Mouse (Mus musculus): Measurements from ENCODE around the gene Smarca4.
A peak's percentile ranks its signal among the peaks of the same experiment; 100 is the strongest.
"Not testable (repeated sequence)": the region's sequence is repeated elsewhere in the genome, so short reads cannot be mapped to it uniquely, and the experiment has no call there.

Smarca4 gene

DNA sequence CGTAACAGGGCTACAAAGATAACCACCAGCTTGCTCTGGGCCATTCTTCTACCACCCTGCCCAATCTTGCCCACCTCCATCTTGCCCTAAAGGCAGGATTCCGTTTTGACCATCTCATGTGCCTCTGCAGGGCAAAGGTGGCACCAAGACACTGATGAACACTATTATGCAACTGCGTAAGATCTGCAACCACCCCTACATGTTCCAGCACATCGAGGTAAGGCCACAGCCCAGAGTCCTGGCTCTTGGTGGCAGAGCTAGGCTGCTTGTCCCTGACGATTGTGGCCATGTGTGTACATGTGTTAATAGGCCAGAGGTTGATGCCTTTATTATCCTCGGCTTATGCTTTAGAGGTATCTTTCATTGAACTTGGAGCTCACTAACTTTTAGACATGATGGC is 54.4 kb downstream of the Smarca4 start:
- DNase-seq = no peak

DNA sequence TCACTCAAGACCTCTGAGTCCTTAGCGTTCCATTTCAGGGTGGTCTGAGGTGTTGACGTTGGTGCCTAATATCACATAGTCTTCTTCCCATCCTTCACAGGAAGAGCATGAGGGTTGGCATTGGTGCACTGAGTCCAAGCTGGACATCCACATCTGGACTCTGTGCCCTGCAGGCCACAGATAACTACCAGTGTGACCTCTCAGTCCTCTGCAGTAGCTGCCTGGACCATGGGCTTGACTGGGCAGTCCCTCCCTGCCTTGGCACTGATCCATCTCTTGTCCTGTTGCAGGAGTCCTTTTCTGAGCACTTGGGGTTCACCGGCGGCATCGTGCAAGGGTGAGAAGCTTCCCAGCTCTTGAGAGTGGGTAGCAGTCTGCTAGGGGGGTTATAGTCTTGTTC is 55.8 kb downstream of the Smarca4 start:
- no peak for DNase-seq

DNA sequence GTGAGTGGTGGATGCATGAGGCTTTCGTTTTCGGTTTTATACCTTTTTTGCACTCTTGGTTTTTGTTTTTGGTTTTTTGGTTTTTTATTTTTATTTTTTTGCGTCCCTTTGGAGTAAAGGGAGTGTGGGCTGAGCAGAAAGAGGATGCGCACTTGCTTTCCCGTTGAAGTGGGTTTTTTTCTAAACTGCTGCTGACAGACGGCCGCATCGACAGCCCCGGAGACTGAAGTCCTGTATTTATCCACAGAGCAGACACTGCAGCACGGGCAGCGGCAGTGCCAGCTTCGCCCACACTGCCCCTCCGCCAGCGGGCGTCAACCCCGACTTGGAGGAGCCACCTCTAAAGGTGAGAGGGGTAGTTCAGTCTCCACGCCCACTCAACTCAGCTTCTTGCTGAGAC is 61.7 kb downstream of the Smarca4 start:
- no peak for DNase-seq

DNA sequence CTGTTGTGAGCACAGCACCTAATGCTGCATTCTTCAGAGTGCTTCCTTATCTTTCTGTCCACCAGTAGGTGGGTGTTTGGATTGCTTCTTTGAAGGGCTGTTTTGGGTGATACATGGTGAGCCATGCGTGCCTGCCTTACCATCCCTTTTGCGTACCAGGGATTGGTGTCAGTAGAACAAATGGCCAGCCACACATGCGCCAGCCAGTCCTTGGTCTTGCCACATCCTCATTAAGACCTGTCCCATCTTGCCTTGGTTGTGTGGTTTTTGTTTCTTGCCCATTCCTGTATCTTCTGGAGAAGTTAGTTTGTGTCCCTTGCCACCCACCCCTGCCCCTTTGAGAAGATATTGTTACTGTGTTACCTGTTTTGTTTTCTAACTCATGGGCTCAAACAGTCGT is 64.5 kb downstream of the Smarca4 start:
- DNase-seq = no peak

DNA sequence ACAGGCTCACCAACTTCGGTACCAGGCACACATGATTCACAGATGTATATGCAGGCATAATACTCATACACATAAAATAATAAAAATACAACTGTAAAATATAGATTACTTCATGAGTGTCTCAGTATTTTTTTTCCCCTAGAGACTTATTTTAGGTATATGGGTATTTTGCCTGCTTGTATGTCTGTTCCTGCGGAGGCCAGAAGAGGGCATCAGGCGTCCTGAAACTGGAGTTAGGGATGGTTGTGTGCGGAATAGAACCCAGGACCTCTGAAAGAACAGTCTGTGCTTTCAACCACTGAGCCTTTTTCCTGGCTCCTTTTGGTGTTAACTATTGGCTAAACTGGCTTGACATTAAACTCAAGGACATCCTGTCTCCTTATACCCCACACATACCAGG is 66.9 kb downstream of the Smarca4 start:
- DNase-seq = no peak

DNA sequence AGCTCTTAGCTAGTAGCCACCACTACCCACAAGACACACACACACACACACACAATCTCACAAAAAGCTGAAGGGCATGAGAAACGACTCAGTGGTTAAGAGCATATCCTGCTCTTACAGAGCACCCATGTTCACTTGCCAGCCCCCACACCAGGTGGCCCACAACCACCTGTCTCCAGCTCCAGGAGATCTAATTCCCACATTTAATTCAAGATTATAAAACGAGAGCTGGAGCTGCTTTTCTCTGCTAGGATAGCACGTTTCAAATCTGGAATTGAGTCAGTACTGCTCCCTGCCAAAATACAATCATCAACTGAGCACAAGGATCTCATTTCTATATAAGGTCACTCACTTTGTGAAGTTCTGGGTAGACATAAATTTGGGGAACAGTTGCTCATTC is 67.9 kb downstream of the Smarca4 start:
- DNase-seq = no peak

DNA sequence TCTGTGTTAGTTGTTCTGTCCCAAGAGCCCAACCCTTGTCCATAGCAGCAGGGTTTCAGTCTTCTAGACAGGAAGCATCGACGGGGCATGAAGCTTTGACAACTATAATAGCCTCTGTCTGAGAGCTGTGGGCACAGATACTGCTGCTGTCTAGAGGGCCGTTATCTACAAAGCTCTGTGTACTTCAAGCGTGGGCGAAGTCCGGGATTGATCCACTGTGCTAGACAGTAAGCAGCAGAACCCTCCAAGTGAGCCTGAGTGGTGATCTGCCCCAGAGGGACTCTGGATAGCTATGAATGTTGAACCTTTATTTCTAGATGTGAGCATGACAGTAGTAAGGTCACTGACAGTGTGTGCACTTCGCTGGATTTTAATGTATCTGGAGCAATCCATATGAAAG is 72.6 kb downstream of the Smarca4 start:
- DNase-seq = no peak

DNA sequence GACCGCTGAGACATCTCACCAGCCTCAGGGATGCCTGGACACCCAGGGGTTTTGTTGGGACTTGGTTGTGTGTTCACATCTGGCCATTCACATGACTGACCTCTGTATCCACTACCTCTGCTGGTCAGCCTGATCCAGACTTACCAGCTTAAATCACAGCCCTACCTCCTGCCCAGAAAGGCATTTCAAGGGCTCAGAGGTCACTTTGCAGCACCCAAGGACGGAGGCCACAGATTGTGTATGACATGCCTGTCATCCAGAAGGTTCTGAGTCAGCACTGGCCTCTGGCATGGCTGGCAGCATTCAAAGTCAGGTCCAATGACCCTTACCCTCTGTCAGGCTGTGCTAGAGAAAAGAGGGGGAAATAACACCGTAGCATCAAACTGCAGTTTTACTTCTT is 74.1 kb downstream of the Smarca4 start:
- DNase-seq = no peak

DNA sequence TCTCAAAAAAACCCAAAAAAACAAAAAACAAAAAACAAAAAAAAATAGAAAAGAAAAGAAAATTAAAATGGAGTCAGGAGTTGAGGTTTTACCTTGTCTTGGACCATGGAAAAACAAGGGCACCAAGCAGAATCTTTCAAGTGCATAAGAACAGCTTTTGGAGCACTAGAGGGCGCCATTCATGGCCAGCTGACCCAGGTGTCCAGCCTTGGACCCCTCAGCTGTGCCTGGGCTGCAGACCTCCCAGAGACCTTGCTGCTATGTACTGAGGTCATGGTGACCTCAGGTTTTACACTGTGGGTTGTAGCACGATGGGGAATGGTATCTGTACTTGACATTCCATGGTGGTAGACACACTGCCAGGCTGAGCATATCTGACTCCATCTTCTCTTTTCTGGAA is 75.9 kb downstream of the Smarca4 start:
- DNase-seq = peak; percentile 38

DNA sequence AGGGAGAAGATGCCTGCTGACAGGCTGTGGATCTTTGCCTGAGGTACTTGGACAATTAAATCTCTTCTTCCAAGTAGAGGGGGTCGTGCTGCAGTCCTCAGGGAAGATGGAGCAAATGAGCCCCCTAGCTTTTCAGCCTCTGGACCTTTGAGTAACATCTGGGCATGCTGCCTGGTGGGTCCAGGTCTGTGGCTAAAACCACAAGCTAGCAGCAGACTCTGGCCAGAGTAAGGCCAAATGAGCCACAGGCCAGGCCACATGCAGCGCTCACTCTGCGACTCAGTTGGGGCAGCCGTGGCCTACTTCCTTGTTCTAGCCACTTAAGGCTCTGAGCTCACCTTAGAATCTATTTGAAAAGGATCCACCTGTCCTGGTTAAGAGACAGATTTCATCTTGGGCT is 76.5 kb downstream of the Smarca4 start:
- DNase-seq = no peak

DNA sequence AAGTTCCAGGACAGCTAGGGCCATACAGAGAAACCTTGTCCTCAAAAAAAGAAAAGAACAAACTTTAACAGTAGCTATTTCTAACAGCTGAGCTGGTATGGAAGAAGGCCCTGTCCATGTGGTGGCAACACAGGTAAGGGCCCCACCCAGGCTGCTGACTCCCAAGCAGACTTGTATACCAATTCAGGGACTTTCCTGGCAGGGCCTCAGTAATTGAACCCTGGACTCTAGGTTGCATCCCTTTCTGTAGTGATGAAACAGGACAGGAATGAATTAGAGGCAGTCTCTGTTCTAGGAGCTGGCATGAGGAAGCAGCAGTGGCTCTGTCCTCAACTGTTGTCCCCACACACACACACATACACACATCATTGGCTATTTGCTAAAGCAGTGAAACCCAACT is 78.1 kb downstream of the Smarca4 start:
- DNase-seq = no peak

DNA sequence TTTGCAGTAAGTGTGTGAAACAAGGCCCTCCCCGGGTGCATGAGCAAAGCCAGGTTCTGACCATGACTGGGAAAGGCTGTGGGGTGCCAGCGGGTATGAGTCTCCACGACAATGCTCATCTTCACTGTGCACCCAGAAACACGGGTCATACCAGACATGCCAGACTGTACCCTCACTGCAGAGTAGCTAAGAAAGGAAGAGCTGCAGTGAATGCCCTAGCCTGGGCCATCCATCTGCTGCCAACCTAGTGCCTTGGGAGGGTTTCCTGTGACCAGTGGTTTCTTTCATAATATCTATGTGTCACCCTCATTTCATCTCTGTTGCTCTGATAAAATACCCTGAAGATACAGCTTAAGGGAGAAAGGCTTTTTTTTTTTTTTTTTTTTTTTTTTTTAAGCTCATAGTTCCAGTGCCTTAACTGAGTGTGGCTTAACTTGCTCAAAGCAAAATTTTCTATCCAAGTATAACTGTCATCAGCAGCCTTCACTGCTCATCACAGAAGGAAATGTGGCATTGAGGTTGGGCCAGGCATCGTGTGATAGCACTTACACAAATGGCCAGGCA is 79.3 kb downstream of the Smarca4 start:
- no peak for DNase-seq

DNA sequence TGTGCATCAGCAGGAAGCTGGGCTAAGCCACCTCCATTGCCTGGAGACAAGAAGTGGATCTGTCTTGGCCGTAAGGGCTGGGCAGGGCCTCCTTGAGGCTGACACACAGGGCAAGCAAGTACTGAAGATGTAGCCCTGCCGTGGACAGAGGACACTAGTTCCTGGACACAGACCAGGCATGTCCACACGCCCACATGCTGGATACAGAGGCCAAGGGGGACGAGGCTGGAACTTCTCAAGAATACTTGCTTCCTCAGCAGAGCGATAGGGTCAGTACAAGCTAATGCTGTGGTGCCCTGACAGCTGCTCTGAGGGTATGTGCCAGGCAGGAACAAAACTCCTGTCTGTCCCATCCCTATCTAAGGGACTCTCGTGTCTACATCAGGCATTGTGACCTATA is 81.2 kb downstream of the Smarca4 start:
- DNase-seq = no peak

DNA sequence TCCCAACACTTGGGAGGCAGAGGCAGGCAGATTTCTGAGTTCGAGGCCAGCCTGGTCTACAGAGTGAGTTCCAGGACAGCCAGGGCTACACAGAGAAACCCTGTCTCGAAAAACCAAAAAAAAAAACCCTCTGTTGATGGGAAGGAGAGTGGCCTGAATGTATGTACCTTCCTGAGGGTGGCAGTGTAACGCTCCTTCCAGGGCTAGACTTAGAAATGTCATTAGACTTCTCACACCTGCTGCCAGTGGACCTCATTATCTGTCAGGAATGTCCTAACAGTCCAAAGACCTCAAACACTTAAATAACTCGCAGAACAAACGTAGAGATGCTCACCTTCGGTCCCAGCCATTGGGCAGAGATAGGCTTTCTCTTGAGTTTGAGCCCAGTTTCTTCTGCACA is 83.3 kb downstream of the Smarca4 start:
- DNase-seq = not testable (repeated sequence)

DNA sequence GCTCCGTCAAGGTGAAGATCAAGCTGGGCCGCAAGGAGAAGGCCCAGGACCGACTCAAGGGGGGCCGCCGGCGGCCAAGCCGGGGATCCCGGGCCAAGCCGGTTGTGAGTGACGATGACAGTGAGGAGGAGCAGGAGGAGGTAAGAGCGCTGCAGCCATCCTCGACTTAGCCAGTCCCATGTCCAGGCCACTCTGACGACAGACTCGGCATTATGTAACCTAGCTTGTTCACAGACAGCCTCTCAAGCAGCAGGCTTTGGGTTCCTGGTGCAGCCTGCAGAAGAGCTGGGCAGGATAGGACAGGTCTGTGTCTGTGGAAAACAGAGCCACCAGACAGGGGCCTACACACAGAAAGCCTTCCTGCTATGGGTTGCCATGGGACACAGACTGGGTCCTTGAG is 85.1 kb downstream of the Smarca4 start:
- no peak for DNase-seq

DNA sequence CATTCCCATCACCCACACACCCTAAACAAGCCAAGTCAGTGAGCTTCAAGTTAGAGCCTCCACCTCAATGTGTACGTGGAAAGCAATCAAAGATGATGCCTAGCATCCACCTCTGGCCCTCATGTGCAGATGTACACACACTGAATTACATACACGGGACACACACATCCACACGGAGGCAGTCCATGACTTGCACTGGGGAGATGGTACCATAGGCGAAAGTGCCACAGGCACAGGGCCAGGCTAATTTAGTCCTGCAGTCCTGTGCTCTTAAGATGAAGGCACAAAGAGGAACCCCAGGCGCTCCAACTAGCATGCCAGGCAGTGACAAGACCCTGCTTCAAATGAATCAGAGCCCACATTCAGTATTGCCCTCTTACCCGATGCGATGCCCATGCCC is 87.5 kb downstream of the Smarca4 start:
- no peak for DNase-seq

DNA sequence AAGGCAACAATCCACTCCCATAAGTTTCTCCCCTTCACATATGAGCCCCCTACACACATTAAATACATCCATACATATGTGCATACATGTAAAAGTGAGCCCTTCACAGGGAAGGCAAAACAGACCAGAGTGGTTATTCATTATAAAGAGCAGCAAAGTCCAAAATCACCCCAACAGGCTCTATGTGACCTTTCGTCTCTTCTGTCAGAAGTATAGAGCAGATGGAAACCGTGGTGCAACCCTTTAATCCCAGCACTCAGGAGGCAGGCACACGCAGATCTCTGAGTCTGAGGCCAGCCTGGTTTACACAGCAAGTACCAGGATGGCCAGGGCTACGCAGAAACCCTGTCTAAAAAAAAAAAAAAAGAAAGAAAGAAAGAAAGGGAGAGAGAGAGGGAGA is 90.1 kb downstream of the Smarca4 start:
- DNase-seq = no peak

DNA sequence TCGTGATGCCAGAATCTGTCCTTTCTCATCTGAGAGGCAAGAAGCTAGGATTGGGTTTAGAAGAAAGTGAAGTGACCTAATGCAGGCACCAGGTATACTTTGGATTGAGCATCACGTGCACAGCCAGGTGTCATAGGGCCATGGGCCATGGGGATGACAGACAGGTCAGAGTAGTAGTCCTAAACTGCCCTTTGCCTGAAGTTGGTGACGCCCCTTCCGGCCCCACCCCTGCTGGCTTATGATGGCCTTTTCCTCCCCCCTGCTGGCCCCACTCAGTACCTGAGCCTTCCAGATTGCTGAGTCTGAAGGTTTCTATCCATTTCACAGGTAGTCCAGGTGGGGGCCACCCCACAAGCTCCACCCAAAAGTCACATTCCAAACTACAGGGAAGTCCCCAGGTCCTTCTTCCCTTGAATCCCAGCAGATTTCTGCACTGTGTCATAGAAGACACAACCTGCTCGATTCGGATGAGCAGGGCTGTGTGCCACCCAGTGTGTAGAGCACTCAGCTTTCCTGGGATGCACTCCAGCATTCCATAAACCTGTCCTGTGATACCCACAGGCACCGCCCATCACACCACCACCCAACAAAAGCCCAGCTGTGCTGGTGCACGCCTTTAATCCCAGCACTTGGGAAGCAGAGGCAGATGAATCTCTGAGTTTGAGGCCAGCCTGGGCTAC is 90.8 kb downstream of the Smarca4 start:
- no peak for DNase-seq

DNA sequence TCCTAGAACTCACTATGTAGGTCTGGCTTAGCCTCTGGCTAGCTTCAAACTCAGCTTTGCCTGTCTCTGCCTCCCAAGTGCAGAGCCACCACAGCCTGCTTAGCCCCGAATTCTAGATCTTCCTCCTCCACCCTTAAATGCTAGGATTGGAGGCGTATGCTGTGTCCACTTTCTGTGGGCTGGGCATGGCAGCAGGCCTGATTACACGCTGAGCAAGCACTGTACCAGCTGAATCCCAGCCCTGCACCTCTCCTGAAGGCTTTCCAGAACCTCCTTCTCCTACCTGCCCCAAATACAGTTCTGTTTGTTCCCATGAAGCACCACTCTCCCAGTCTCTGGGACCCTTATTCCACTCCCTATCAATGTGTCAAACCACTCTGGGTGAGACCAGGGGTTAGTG is 93.4 kb downstream of the Smarca4 start:
- DNase-seq = no peak

DNA sequence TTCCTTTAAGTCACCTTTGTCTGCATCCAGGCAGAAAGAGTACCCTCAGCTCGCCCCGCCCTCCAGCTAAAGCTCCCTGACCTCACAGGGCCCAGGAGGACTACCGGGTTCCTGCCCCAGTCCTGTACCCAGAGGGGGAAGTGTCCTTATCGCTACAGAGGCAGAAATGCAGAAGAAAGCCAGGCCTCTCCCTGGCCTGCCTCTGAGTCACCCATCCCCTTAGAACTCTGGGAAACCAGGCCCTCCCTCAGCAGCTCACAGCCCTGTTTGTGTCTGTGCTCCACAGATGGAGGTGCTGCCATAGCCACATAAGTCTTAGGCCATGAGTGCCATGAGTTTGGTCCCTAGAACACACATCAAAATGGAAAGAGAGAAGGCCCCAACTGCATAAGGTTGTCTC is 99.3 kb downstream of the Smarca4 start:
- peak; percentile 77 for DNase-seq

DNA sequence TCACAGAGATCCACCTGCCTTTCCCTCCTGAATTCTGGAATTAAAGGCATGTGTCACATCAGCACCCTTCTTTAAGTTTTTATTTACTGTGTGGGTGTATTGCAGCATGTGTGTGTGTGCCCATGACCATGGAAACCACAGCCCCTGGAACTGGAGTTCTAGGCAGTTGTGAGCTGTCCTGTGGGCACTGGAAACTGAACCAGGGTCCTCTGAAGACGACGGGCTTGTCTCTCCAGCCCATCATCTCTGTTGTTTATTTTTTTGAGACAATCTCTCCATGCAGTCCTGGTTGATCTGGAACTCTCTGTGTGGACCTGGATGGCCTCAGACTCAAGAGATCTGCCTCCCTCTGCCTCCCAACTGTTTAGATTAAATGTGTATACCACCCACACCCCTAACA is 101.0 kb downstream of the Smarca4 start:
- no peak for DNase-seq

DNA sequence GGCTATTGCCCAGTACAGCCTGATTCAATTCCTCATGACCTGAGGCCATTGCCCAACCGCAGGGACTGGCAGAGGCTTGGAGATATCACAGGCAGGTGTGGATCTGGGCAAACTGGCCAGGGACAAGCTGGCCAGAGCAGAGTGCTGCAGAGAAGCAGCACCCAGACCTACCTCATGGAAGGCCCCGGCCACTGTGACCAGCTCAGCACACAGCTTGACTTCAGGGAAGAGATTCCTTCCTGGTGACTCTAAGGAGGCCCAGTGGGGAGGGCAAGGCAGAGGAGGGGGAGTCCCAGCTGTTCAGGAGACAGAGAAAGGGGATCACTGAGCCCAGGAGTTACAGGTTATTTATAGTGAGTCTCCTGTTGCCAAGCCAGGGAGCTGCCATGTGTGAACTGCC is 105.1 kb downstream of the Smarca4 start:
- no peak for DNase-seq

DNA sequence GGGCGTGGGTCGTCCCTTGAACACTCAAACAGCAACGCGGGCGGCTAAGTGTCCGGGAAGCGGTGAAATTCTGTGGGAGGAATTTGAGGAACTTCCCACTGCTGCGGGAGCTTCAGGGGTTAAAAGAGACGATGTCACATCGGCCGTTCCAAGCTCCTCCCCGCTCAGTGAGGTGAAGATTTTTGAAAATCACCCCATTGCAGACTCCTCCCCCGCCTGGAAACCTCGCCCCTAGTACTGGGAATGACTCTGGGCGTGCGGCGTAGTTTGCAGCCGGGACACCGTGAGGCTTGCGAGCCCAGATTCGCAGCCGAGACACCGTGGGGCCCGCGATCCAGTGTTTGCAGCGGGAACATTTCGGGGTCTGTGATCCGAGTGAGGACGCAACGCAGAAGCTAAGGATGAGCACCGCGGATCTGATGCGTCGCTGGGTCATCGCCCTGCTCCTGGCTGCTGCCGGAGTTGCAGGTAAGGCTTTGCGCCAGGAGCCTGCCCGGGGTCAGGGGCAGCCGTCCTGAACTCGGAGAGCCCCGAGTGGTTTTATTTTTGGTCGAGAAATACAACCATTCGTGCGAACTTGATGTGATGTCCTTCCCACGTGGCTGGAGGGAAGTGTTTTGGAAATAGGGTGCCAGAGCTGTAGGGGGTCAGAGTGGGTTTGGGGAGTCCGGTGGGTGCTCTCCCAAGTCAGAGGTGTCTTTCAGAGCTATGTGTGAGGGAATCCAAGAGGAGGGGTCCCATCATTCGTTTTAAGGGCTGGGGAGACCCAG is 107.6 kb downstream of the Smarca4 start, which contains the start of gene Ldlr:
TSS of gene Ldlr (plus strand) at position 107 of the 770 bp plus-strand sequence.
- DNase-seq = peak; percentile 93

DNA sequence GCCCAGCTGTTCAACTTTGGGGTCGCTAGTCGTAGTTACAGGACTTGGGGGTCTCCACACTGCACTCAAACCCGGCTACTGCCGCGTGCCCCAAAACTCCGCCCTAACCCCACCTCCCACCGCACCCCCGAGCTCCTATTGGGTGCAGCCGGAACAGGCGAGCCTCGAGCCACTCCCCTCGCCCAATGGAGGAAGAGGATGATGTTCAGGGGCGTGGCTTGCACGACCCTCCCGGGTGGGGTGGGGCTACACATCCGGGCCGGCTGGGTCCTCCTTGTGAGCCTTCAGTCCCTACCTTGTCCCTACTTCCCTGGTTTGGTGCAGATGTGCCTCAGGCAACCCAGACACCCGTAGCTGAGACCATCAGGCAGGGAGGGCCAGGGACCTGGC is 108.2 kb downstream of the Smarca4 start:
- peak; percentile 97 for DNase-seq

Measured in liver (tissue).